Mouse (Mus musculus) thymus, adult 2 months (tissue): ENCODE results near the gene Kat8.

Source experiments
- CTCF ChIP-seq: fragments of 200-500 bp; IDR thresholded peaks from 2 replicates; pipeline ENCODE4 v1.5.1; 2012; ENCODE audit warnings: mild to moderate bottlenecking, control low read depth, low read length, moderate library complexity, borderline replicate concordance; ENCODE audit not compliant: control insufficient read depth, poor library complexity, insufficient read depth; ENCODE audit errors: extremely low read depth
- POLR2A ChIP-seq: fragments of 200-500 bp; IDR thresholded peaks from 2 replicates; pipeline ENCODE4 v1.6.1; 2012; ENCODE audit warnings: mild to moderate bottlenecking, low read length, control low read depth, moderate library complexity; ENCODE audit not compliant: control insufficient read depth, poor library complexity, insufficient read depth; ENCODE audit errors: extremely low read depth

- TF ChIP-seq CTCF (no peak), POLR2A (no peak)
Observed at GRCm38 (mm10) chr7:127928596-127928995, 16.3 kb downstream of the Kat8 start.
